Comparison of ENCODE assay signal across 18 mouse cellular contexts in genomic region chr10:58540613-58541012, GRCm38 (mm10). TPM values are rescaled to one million over a fixed set of nuclear protein-coding genes. Genes with fewer than 3 reads are reported as not detected.
DNase-seq lines count a peak whose midpoint lies in the region; ATAC-seq and TF ChIP-seq lines count a peak whose summit lies in the region.
"Had no signal": no experiment of that assay in that cellular context is flagged by ENCODE, and none has a peak within 500 bp of the region (broad histone marks: within the 10 kb centered on the region; RNA-seq: fewer than 3 reads in every experiment).

No protein-coding gene starts in this region.

- TF ChIP-seq CTCF in forebrain, postnatal 0 days (IDR thresholded peaks at IDR 0.05; ENCODE audit: low read depth): peak; percentile 23
- no peak for TF ChIP-seq CTCF in liver, postnatal 0 days (IDR thresholded peaks at IDR 0.05; ENCODE audit: low read depth)

- H3K27me3 ChIP-seq in forebrain, postnatal 0 days (ENCODE audit: insufficient read depth, low read length): no peaks in the 10 kb centered on the region
- H3K27me3 ChIP-seq in forebrain, embryonic 12.5 days: no peaks in the 10 kb centered on the region
- no peaks in the 10 kb centered on the region for H3K27me3 ChIP-seq in liver, postnatal 0 days (ENCODE audit: insufficient read depth, low read length)
- H3K27me3 ChIP-seq in neural tube, embryonic 12.5 days (replicated peaks): no peaks in the 10 kb centered on the region
- H3K27me3 ChIP-seq: embryonic facial prominence, embryonic 13.5 days; heart, embryonic 12.5 days; limb, embryonic 15.5 days; stomach, embryonic 15.5 days had no signal

- DNase-seq in forebrain, postnatal 0 days: peak; percentile 14
- DNase-seq in liver, postnatal 0 days: no peak
- DNase-seq in liver (no peak), ZHBTc4 (ENCODE audit: low read depth, low spot score) (peak; percentile 88)
- DNase-seq in right cerebral cortex, adult 18-20 months: no peak
- DNase-seq: cerebellum, adult 2 months; kidney, postnatal 14 days; right cerebral cortex, postnatal 25 days; thymus, postnatal 36 days had no signal

- 48% methylated on average over 13 of the region's 13 CpGs for WGBS in forebrain, postnatal 0 days
- 51% methylated on average over 13 of the region's 13 CpGs for WGBS in forebrain, embryonic 12.5 days
- WGBS in liver, postnatal 0 days (ENCODE audit: insufficient replicate concordance): 71% methylated on average over 13 of the region's 13 CpGs
- 58% methylated on average over 13 of the region's 13 CpGs for WGBS in neural tube, embryonic 12.5 days

- H3K4me3 ChIP-seq in forebrain, postnatal 0 days (ENCODE audit: low read depth, low read length): no peak overlapping the region
- H3K4me3 ChIP-seq in forebrain, embryonic 12.5 days (replicated peaks): no peak overlapping the region
- no peak overlapping the region for H3K4me3 ChIP-seq in liver, postnatal 0 days (ENCODE audit: low read depth, low read length)
- H3K4me3 ChIP-seq in neural tube, embryonic 12.5 days: no peak overlapping the region
- H3K4me3 ChIP-seq: embryonic facial prominence, embryonic 13.5 days; heart, embryonic 12.5 days; limb, embryonic 15.5 days; stomach, embryonic 15.5 days had no signal

- no peaks in the 10 kb centered on the region for H3K9me3 ChIP-seq in forebrain, postnatal 0 days (ENCODE audit: low read length)
- no peaks in the 10 kb centered on the region for H3K9me3 ChIP-seq in forebrain, embryonic 12.5 days
- no peaks in the 10 kb centered on the region for H3K9me3 ChIP-seq in liver, postnatal 0 days (ENCODE audit: low read length)
- H3K9me3 ChIP-seq in neural tube, embryonic 12.5 days: no peaks in the 10 kb centered on the region
- H3K9me3 ChIP-seq: embryonic facial prominence, embryonic 13.5 days; heart, embryonic 12.5 days; limb, embryonic 15.5 days; stomach, embryonic 15.5 days had no signal

- H3K9ac ChIP-seq in forebrain, postnatal 0 days: no peak overlapping the region
- H3K9ac ChIP-seq in forebrain, embryonic 12.5 days: no peak overlapping the region
- H3K9ac ChIP-seq in liver, postnatal 0 days (replicated peaks): no peak overlapping the region
- H3K9ac ChIP-seq in neural tube, embryonic 12.5 days: no peak overlapping the region
- H3K9ac ChIP-seq: embryonic facial prominence, embryonic 13.5 days; heart, embryonic 12.5 days; limb, embryonic 15.5 days; stomach, embryonic 15.5 days had no signal

- no peak overlapping the region for H3K4me2 ChIP-seq in forebrain, postnatal 0 days (ENCODE audit: low read depth)
- H3K4me2 ChIP-seq in forebrain, embryonic 12.5 days: no peak overlapping the region
- no peak overlapping the region for H3K4me2 ChIP-seq in liver, postnatal 0 days (ENCODE audit: low read depth, low read length)
- no peak overlapping the region for H3K4me2 ChIP-seq in neural tube, embryonic 12.5 days (replicated peaks)
- H3K4me2 ChIP-seq: embryonic facial prominence, embryonic 13.5 days; heart, embryonic 12.5 days; limb, embryonic 15.5 days; stomach, embryonic 15.5 days had no signal

- TF ChIP-seq EP300 in liver, postnatal 0 days (IDR thresholded peaks at IDR 0.05; ENCODE audit: low read depth): no peak

- no peaks in the 10 kb centered on the region for H3K4me1 ChIP-seq in forebrain, postnatal 0 days (ENCODE audit: insufficient read depth)
- no peaks in the 10 kb centered on the region for H3K4me1 ChIP-seq in forebrain, embryonic 12.5 days
- no peaks in the 10 kb centered on the region for H3K4me1 ChIP-seq in liver, postnatal 0 days (ENCODE audit: insufficient read depth)
- no peaks in the 10 kb centered on the region for H3K4me1 ChIP-seq in neural tube, embryonic 12.5 days
- H3K4me1 ChIP-seq: embryonic facial prominence, embryonic 13.5 days; limb, embryonic 15.5 days; stomach, embryonic 15.5 days had no signal

- H3K27ac ChIP-seq in forebrain, postnatal 0 days (ENCODE audit: low read depth, low read length): no peak overlapping the region
- H3K27ac ChIP-seq in forebrain, embryonic 12.5 days: no peak overlapping the region
- no peak overlapping the region for H3K27ac ChIP-seq in liver, postnatal 0 days (ENCODE audit: low read depth)
- no peak overlapping the region for H3K27ac ChIP-seq in neural tube, embryonic 12.5 days
- H3K27ac ChIP-seq: embryonic facial prominence, embryonic 13.5 days; limb, embryonic 15.5 days; stomach, embryonic 15.5 days had no signal

- no peaks in the 10 kb centered on the region; the same call in 1 of the 2 replicates for H3K36me3 ChIP-seq in forebrain, postnatal 0 days (ENCODE audit: insufficient read depth)
- H3K36me3 ChIP-seq in forebrain, embryonic 12.5 days (replicated peaks): peaks cover 23% of the 10 kb centered on the region
- no peaks in the 10 kb centered on the region for H3K36me3 ChIP-seq in liver, postnatal 0 days (replicated peaks; ENCODE audit: insufficient read depth, low read length)
- peaks cover 7% of the 10 kb centered on the region; the same call in 1 of the 2 replicates for H3K36me3 ChIP-seq in neural tube, embryonic 12.5 days

- no peak; the same call in 1 of the 2 replicates for ATAC-seq in forebrain, postnatal 0 days
- no peak for ATAC-seq in forebrain, embryonic 12.5 days (ENCODE audit: low FRiP score)
- peak; percentile 21; the same call in 1 of the 2 replicates for ATAC-seq in liver, postnatal 0 days
- peak; percentile 58; the same call in 1 of the 2 replicates for ATAC-seq in neural tube, embryonic 12.5 days (ENCODE audit: low FRiP score, low read depth)
- ATAC-seq in megakaryocyte, adult 5-6 weeks (ENCODE audit: poor library complexity, severe bottlenecking): no peak
- ATAC-seq: inflammation-experienced regulatory T-cells, adult 6 months; lung, postnatal 0 days had no signal

RNA-seq across cellular contexts. Expression of gene Ccdc138, which starts 42.9 kb away (rescaled TPM):
- total RNA-seq in forebrain, postnatal 0 days (2014; rRNA removed): 7.8 and 7.9 TPM in 2 replicates
- 4.9 and 9.4 TPM in 2 replicates for polyA plus RNA-seq in forebrain, postnatal 0 days (2015; fragmentation: Nextera tagmentation; extraction: Ambion mirVana)
- polyA plus RNA-seq in forebrain, embryonic 12.5 days (2016; fragmentation: Nextera tagmentation; extraction: Ambion mirVana): 16.1 and 17.0 TPM in 2 replicates
- polyA plus RNA-seq in liver, postnatal 0 days (2015; fragmentation: Nextera tagmentation; extraction: Ambion mirVana): 1.7 TPM in 2 replicates
- polyA plus RNA-seq in neural tube, embryonic 12.5 days (2016; fragmentation: Nextera tagmentation; extraction: Ambion mirVana): 11.4 and 11.5 TPM in 2 replicates
- total RNA-seq in megakaryocyte, adult 5-6 weeks (2015): 3.5 and 7.1 TPM in 2 replicates
- total RNA-seq in megakaryocyte, adult 5-6 weeks (2017): 3.5 and 5.3 TPM in 2 replicates

Comparison
In these comparisons a context has a peak if more than half of its experiments do, and no peak if none do; other contexts are left out.
1. ATAC-seq: peak in liver, postnatal 0 days (single experiment) and neural tube, embryonic 12.5 days (single experiment); none in forebrain, postnatal 0 days (single experiment), forebrain, embryonic 12.5 days (single experiment) and megakaryocyte, adult 5-6 weeks (single experiment).
2. DNase-seq: peak in forebrain, postnatal 0 days (single experiment) and ZHBTc4 (single experiment); none in liver, postnatal 0 days (single experiment), liver (single experiment) and right cerebral cortex, adult 18-20 months (single experiment).